Mouse (Mus musculus): Measurements from ENCODE around the gene Nova2.

The Nova2 gene

DNA sequence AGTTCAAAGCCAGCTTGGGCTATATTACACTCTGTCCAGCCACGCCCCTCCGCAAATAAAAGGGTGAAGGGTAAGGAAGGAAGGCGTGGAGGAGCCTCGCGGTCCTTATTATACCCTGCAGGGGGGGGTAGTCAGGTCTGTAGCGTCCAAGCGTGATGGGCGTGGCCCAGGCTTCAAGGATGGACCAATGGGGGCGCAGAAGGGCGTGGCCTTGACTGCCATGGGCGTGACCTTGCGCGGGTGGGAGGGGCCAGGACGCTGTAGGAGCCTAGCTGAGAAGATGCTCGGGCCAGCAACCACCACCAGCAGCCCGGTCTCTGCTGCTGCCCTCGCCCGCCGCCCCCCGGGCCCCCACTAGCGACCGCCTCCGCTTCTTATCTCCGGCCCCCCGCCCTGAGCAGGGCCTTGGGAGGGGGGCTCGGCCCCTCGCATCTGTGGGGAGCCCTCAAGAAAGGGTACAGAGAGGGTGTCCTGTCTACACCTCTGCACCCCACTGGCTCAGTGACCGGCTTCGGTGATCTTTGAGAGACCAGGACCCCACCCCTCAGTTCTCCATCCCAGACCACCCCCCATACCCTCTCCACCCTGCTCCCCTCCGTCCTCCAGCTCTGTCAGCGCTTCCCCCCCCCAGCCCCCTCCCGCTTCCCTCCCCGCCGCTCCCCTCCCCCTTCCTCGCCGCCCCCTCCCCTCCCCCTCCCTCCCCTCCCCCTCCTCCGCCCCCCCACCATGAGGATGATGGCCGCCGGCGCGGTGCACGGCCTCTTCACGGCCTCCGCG lies at the start of gene Nova2:
TSS of gene Nova2 (plus strand) at position 727 of the 777 bp plus-strand sequence.
- peak; percentile 98 for DNase-seq (ENCODE audit: low spot score in 2 of 2)

DNA sequence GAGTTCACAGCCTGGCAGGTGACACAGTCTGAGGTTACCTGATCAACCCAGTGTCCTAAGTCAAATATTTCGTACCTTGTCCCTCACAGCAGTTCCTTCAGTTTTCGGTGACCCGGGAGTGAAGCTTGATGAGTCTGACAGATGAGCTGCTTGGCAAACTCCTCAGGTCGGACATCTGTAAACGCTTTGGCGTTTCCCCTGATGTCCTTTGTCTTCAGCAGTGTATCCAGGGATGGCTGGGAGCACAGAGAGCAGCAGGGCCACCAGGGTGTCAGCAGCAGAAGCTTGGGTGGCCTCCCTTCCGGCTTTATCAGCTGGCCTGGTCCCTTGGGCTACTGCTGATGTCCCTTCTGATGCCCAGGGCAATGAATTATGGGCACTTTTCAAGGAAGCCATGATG lies 47.0 kb upstream of the Nova2 start:
- no peak for DNase-seq (ENCODE audit: low spot score in 2 of 2)

DNA sequence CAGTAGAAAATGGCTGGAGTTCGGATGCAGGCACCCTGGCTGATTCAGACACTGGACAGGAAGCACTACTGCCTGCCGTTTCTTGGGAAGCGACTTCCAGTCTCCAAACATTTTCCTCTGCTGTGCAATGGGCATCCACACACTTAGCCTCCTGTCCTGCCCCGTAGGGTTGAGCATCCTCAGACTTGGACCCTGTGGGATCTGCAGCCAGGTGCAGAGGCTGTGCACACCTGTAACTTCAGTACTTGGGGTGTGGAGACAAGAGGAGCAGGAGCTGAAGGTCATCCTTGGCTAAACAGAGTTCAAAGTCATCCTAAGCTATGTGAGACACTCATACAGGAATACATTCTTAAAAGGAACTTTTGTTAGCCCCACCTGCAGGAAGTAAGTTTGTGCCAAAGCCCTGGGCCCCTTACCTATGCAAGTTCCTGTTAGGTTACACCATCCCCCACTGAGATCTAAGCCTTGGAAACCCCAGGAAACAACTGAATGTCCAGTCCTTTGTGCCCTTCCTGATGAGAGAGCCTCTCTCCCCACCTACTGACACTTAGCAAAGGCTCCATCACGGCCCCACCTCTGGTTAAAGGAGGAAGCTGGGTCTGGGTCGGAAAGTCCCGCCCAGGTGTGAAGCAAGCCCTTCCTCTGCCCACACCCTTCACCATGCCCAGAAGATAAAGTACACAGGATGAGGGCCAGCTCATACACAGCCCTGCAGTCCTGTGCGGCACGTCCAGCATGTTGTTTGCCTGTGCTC lies 41.5 kb upstream of the Nova2 start:
- no peak for DNase-seq (ENCODE audit: low spot score in 2 of 2)

DNA sequence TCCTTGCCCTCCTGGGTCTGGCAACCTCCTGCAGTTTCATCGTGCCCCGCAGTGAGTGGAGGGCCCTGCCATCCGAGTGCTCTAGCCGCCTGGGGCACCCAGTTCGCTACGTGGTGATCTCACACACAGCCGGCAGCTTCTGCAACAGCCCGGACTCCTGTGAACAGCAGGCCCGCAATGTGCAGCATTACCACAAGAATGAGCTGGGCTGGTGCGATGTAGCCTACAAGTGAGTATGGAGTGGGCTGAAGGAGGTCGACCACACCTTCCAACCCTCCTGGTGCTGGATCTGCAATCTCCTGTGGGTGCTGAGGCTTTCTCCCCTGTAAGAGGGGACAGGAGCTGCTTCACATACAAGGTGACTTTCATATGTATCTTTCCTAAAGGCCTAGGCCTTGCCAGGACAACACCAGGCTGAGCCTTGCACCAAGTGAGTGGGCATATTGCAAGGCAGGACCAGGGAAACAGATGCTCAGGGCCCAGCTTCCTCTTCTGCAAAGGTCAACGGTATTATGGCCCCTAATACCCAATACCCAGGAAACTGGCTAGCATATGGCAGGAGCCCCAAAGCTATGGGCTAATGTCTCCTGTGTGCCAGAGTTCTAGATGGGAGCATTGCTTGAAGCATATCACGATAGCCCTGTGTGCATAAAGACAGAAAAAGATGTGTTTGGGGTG lies 40.8 kb upstream of the Nova2 start:
- DNase-seq (ENCODE audit: low spot score in 2 of 2), result no peak

DNA sequence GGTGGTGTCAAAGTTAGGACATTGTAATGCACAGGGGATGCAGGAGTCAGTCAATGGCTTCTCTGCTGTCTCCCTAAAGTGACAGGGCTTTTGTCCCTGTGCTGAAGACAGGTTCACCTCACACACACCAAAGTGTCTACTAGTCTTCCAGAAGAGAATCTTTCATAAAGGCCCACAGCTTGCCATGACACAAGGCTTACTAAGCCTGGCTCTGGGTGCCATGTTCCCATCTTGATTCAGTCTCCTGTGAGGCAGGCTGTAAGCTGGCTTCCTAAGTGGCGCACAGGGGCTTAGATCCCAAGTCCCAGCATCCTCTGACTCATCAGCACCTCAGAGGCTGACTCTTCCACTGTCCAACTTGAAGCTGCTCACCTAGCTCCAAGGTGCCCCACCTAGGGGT lies 38.7 kb upstream of the Nova2 start:
- no peak for DNase-seq (ENCODE audit: low spot score in 2 of 2)

DNA sequence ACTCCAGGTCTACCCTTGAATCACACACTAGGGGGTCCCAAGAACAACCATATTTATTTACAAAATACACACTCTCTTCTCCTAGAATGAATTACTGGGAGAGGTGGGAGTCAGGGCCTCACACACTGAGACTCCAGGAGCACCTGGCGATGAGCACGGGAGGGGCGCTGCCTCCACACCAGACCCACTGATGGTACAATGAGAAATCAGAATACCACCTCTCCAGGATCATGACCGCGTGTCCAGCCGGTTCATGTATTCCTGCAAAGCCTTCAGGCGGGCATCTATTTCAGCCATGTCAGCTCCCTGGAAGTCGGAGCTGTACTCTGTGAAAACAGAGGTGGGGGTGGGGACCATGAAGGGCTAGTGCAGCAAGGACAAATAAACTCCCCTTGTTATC lies 34.8 kb upstream of the Nova2 start:
- DNase-seq (ENCODE audit: low spot score in 2 of 2), result no peak

DNA sequence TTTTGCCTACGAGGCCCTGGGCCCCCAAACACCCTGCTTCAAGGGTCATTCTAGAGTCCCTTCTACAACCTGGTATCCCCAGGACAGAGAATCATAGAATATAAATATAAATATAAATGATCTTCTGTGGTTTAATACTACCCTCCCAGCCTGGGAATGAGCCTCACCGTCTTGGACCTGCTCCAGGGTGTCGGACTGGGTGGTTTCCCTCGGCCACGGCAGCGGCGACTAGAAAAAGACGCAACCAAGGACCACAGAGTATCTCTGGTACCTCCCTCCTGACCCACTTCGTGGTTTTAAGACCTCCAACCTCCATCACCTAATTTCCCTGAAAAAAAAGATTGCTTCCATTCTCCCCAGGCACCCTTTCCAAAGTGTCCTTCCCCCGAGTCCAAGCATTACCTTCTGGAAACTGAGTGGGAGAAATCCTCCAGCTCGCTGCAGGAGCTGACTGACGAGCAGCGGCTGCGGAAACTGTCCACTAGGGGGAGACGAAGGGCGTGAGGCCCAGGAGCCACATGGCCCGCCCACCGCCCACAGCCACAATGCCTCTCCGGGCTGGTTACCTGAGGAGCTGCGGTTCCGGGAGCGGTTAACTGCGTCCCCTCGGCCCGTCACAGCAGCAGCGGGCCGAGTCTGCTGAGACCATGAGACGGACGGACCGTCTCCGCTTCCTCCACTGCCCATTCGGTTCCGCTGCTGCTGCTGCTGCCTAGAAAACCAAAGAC lies 33.7 kb upstream of the Nova2 start:
- DNase-seq (ENCODE audit: low spot score in 2 of 2), result peak; percentile 87 to 91

DNA sequence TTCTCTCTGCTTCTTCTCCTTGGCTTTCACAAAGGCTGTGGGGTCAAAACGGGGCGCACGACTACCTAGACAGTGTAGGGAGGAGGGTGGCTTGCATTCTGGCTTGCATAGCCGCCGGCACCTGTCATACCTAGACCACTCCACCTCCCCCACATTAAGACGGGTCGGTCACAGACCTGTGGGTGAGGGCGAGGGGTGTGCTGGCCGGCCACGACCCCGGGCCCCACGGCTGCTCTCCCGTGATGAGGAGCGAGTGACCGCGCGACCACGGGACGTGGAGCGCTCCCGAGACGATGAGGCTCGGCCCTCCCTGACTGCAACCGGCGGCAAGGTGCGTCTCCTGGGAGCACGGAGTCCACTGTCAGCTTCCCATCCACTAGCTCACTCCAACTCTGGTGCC lies 32.7 kb upstream of the Nova2 start:
- no peak for DNase-seq (ENCODE audit: low spot score in 2 of 2)

DNA sequence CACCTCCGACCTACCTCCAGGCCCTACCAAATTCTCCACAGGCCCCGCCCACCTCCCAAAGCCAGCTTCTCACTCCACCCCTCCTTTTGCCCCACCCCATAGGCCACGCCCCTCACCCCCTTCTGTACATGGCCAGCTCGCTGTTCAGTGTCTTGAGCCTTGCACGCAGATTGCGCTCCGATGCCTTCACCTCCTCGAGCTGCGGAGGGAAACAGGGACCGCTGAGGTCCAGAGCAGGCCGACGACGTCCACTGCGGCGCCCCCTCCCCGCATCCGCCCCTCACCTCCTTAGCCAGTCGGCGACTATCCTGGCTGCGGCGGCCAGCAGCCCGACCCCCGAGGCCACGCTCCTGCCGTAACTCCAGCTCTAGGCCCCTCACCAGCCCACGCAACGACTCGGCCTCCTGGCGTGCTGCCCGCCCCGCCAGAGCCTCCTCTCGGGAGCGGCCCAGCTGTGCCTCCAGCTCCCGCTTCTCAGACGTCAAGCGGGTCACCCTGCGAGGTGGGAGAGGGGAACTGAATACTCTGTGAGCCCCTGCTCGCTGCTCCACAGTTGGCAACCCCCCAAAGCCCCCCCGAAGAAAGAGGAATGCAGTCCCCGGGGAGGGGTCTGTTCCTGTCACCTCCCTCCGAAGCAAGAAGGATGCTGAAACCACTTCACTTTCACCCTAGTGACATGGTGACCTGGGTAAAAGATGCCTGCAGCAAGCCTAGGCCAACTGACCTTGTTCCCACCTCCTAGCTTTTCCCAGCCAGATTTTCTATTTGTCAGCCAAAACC lies 31.8 kb upstream of the Nova2 start:
- DNase-seq (ENCODE audit: low spot score in 2 of 2), result peak in 1 of 2 experiments; percentile 36

DNA sequence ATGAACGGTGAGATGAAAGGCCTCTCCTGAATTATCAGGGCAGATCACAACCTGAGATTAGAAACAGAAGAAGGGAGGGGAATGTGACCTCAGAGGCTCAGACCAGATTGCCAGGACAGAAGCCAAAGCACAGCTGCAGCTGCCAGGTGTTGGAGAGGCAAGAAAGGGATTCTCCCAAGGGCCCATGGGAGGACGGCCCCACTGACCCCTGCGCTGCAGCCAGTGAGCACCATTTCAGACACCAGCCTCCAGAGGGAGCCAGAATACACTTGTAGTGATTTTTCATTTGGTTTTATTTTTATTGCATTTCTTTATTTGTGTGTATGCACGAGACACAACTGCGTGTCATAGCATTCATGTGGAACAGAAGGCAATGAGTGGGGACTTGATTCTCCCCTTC lies 29.2 kb upstream of the Nova2 start:
- DNase-seq (ENCODE audit: low spot score in 2 of 2), result peak in 1 of 2 experiments; percentile 20

DNA sequence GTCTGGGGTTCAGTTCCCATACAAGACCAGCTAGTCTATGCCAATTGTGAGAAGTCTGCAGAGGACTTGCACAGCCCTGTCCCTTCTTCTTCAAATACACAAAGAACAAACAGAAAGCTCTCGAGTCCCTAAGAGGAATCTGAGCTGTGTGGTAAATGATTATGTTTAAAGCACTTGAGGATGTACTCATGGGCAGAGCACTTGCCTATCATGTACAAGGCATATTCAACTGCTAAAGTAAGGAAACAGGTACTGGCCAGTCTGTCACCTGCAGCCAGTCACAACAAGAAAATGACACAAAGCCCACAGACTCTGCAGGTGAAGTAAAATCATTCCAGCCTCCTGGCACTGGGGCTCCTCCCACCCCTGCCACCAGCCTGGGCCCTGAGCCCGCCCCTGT lies 25.2 kb upstream of the Nova2 start:
- no peak for DNase-seq (ENCODE audit: low spot score in 2 of 2)

DNA sequence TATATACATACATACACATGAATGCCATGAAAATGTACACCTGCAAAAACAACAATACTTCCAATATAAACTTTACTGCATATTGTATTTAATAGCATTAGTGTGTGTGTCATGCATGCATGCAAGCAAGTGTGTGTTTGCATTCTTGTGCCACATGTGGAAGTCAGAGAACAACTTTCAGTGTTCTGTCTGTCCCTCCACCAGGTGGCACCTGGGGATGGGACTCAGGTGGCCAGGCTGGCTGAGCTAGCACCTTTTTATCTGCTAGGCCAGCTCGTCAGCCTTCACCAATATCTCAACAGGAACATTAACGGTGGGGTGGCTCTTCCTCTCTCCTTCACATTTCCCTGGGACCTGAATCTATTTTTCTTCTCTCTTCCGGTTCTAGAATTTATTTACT lies 23.2 kb upstream of the Nova2 start:
- DNase-seq (ENCODE audit: low spot score in 2 of 2), result no peak

DNA sequence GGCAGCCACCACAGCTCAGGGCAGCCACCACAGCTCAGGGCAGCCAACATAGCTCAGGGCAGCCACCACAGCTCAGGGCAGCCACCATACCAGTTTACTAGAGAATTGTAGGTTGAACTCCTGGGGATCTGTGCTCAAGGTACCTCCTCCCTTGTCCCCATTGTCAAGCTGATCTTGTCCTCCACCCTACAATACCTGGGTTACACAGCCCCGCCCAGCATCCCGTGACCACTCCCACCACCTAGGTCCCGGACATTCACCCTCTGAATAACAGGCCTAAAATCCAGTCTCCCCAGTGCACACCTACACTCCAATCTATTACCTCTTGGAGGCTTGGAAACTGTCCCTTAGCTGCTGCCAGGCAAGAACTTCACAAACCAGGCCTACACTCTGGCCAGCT lies 20.7 kb upstream of the Nova2 start:
- no peak for DNase-seq (ENCODE audit: low spot score in 2 of 2)

DNA sequence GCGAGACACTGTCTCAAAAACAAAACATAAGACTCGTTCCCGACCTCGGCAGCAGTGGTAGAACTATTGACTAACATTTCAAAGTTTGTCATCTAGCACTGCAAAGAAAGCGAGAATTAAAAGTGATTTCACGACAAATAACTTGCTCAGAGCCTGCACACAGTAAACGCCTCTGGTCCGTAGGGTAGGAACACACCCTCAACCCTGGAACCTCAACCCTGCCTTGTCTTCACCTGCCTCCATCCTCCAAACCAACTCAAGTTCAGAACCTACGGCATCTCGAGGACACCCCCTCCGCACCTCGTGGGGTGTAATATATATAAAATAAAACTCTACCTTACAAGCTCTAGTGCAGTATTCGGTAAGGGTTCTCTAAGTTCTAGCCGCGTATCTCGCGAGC lies 15.9 kb upstream of the Nova2 start:
- no peak for DNase-seq (ENCODE audit: low spot score in 2 of 2)

DNA sequence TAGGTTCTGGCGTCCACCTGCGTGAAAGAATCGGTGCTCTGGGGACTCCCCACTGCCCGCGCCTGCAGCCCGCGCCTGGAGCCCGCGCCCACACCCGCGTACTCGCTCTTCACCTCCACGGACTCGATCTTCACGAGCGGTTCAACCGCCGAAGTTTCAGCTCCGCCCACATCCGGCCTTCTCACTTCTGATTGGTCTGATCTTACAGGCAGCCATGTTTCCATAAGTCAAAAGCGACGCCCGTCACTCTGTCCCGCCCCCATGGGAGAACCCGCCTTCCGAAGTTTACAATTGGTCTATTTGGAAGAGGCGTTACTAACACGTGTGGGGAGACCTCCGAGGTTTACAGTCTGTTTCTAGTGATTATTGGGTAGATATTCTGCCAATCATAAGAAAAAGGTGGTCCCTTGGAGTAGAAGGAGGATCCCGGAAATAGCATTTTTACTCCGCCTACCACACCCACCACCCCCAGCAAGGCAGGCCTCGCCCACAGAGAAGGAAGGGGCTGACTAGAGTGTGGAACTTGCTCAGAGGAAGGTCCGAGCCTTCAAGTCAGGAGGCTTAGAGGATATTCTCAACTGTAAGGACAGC lies 15.4 kb upstream of the Nova2 start, which contains the start of gene Ccdc61:
TSS of gene Ccdc61 (minus strand) at position 175 of the 591 bp plus-strand sequence.
- peak; percentile 96 to 98 for DNase-seq (ENCODE audit: low spot score in 2 of 2)

DNA sequence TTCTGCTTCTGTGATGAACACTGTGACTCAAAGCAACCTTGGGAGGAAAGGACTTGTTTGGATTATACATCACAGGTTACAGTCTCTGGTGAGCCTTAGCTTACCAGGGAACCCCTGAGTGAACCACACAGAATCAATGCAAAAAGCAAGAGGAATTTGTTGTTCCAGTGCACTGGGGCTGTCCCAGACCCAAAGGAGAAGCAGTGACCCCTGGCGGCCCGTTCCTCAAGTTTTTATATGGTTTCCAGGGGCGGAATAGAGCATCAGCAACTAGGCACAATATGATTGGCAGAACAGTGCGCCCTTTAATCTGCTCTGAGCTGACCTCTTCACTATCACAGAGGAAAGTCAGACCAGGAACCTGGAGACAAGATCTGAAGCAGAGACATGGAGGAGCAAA lies 9.4 kb upstream of the Nova2 start:
- DNase-seq (ENCODE audit: low spot score in 2 of 2), result no peak

DNA sequence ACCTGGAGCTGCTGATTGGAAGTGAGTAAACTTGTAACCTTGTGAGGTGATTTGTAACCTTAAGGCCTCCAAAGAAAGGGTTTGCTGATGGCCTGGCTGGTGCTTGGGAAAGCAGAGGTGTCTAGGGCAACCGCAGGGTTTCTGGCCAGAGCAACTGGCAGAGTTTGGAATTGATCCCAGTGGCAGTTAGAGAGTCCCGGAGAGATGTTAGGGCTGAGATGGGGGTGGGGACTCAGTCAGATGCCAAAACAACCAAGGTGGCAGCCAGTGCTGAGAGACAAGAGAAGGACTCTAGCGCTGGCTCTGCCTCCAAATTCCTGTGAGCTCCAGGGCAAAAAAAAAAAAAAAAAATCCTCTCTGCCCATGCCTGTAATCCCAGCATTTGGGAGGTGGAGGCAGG lies 7.8 kb upstream of the Nova2 start:
- no peak for DNase-seq (ENCODE audit: low spot score in 2 of 2)

DNA sequence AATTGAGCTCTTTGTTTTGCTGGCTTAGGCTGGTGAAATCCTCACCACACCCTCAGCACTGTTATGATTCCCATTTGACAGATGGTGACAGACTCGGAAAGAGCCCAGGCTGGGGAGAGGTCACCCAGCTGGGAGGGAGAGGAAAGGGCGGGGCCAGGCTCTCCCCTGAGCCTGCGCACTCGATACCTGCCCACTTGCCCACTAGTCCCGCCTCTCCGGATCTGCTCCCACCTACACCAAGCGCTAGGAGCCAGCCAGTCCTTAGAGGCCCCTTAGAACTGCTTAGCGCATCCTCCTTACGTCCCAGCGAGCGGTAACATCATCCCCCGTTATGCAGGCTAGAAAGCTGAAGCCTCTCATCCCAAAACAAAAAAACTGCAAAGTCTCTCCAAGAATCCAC lies 4.6 kb upstream of the Nova2 start:
- DNase-seq (ENCODE audit: low spot score in 2 of 2), result peak; percentile 79 to 89

DNA sequence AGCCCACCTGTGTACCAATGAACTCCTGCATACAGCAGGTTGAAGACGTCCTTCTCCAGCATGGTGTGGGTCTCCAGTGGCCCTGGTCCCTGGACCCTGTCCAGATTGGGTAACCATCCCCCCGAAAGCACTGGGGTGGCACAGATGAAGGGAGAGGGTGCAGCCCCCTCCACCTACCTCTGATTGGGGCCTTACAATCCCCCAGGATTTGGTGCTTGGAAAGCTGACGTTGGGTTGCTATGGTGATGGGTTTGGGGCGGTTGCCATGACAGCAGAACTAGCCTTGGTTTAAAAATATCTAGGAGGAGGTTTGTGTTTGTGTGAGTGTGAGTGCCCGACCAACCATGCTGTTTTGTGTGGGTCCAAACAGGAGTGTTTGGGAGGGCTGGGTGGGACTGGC lies 2.9 kb upstream of the Nova2 start:
- peak; percentile 88 to 89 for DNase-seq (ENCODE audit: low spot score in 2 of 2)

DNA sequence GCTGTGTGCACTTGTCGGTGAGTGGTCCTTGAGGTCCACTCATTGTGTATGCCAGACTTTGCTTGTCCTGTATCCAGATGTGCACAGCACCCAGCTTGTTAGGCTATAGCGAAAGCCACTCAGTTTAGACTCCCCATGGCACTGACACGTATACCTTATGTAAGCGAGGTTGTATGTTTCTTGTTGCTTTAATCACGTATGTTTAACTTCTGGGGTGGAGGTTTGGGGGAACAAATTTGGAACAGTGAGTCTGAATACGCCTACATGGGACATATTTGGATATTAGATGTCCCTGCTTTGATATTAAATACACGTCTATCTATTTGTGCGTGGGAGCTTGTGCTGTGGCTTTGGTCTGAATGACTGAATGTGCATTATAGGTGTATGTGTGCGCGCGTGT lies 2.4 kb upstream of the Nova2 start:
- DNase-seq (ENCODE audit: low spot score in 2 of 2), result no peak

DNA sequence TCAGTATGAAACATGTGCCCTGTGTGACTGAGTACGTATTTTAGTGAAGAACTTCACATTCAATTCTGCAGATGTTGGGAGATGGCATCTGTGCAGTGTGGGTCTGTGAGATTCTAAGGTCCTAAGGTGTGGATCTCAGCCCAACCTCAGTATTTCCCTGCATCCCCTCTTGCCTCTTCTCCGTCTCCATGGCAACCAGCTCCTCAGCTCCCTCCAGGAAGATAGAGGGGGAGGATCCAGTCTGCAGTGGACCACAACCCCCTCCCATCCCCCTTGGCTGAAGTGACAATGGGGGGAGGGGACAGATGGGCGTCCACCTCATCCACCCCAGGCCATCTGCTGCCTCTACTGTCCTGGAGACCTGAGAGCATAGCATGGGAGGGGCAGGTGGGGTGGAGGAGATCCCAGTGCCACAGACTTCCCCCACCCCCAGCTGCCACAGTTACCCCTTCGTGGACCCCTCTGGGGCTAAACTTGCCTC lies 1.9 kb upstream of the Nova2 start:
- DNase-seq (ENCODE audit: low spot score in 2 of 2), result no peak
